Mouse (Mus musculus): ENCODE results near the gene Pgpep1.

The Pgpep1 gene

GRCm38 (mm10) chr8:70609849-70610795 lies 50.1 kb downstream of the Pgpep1 start:
- no peak for DNase-seq (ENCODE audit: extremely low read depth, low read depth, low spot score)

GRCm38 (mm10) chr8:70609368-70609848 lies 50.8 kb downstream of the Pgpep1 start:
- DNase-seq (ENCODE audit: extremely low read depth, low read depth, low spot score), result no peak

GRCm38 (mm10) chr8:70608749-70609367 lies 51.3 kb downstream of the Pgpep1 start, which contains the start of gene Ssbp4:
Ssbp4 (minus strand) TSS chr8:70608872.
- DNase-seq (ENCODE audit: extremely low read depth, low read depth, low spot score), result no peak

- DNase-seq (ENCODE audit: extremely low read depth, low read depth, low spot score), result no peak
These were observed 52.1 kb downstream of the Pgpep1 start for GRCm38 (mm10) chr8:70607898-70608748.

- no peak for DNase-seq (ENCODE audit: extremely low read depth, low read depth, low spot score)
These were observed 52.6 kb downstream of the Pgpep1 start for GRCm38 (mm10) chr8:70607603-70607897.

GRCm38 (mm10) chr8:70606780-70607602 lies 53.2 kb downstream of the Pgpep1 start:
- no peak for DNase-seq (ENCODE audit: extremely low read depth, low read depth, low spot score)

GRCm38 (mm10) chr8:70605871-70606779 lies 54.1 kb downstream of the Pgpep1 start:
- DNase-seq (ENCODE audit: extremely low read depth, low read depth, low spot score), result no peak

- no peak for DNase-seq (ENCODE audit: extremely low read depth, low read depth, low spot score)
These were observed 55.6 kb downstream of the Pgpep1 start for GRCm38 (mm10) chr8:70604558-70604957.

- DNase-seq (ENCODE audit: extremely low read depth, low read depth, low spot score), result no peak
These were observed 57.9 kb downstream of the Pgpep1 start for GRCm38 (mm10) chr8:70602139-70602811.

- no peak for DNase-seq (ENCODE audit: extremely low read depth, low read depth, low spot score)
These were observed 58.9 kb downstream of the Pgpep1 start for GRCm38 (mm10) chr8:70601271-70601649.

GRCm38 (mm10) chr8:70600473-70601270 lies 59.5 kb downstream of the Pgpep1 start:
- DNase-seq (ENCODE audit: extremely low read depth, low read depth, low spot score), result no peak

- DNase-seq (ENCODE audit: extremely low read depth, low read depth, low spot score), result no peak
These were observed 60.5 kb downstream of the Pgpep1 start for GRCm38 (mm10) chr8:70599507-70600290.

- DNase-seq (ENCODE audit: extremely low read depth, low read depth, low spot score), result no peak
These were observed 61.5 kb downstream of the Pgpep1 start for GRCm38 (mm10) chr8:70598722-70599121.

GRCm38 (mm10) chr8:70598283-70598682 lies 61.9 kb downstream of the Pgpep1 start:
- DNase-seq (ENCODE audit: extremely low read depth, low read depth, low spot score), result no peak

GRCm38 (mm10) chr8:70597417-70598272 lies 62.5 kb downstream of the Pgpep1 start:
- no peak for DNase-seq (ENCODE audit: extremely low read depth, low read depth, low spot score)

GRCm38 (mm10) chr8:70596775-70597416 lies 63.3 kb downstream of the Pgpep1 start:
- no peak for DNase-seq (ENCODE audit: extremely low read depth, low read depth, low spot score)
